Mouse (Mus musculus): ENCODE measurements around the gene Herc1.
A peak's percentile ranks its signal among the peaks of the same experiment; 100 is the strongest.
"Not testable (repeated sequence)": the region's sequence is repeated elsewhere in the genome, so short reads cannot be mapped to it uniquely, and the experiment has no call there.

Gene Herc1

DNA sequence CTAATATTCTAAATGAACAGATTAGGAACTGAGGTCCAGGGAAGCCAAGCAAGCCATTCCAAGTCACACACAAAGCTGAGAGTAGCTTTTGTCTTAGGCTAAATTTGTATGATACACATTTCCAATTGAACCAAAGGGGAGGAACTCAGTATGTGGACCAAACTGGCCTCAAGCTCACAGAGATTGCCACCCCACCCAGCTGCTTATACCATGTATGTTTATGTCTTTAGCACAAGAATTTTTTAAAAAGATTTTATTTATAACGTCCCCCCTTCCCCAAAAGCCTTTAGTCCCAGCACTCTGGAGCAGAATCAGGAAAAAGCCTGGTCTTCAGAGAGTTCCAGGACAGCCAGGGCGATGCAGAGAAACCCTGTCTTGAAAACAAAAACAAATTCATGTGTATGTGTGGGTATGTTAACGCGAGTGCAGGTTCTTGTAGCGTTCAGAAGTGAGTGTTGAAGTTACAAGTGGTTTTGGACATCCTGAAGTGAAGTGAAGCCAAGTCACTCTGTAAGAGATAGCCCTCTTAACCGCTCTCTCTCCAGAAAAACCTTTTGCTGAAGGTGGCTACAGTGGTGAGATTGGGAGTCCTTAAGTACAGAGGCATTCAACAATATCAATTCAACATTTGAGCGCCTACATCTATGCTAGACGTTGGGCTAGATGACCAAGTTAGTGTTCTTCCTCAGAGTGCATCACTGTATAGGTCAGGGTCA, 948 bp upstream of the Herc1 start:
- no peak for DNase-seq

DNA sequence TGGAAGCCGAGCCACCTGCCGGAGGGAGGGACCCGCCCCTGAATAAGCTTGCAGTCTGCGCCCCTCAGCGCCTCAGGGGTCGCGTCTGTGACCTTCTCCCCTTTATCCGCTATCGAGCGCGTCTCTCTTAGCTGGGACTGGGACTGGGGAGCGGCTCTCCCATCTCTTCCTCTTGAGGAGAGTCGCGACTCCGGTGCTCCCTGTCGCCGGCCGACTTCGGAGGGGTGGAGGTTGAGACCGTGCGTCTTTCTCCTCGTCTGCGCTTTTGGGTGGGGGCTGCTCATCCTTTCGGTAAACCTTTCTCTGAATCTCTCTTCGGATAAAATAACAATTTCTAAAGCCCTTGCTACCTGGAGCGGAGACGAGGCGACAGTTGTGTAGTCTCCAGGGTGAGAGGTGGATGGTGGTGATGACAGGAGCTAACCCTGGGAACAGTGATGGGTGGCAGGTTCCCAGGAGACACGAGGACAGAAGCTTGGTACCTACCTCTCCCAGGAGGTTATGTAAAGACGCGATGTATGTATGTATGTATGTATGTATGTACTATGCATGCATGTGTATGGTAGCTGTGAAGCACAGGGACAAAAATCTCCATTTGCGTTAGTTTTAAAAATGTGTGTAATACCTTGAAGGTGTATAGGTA, 659 bp downstream of the Herc1 start:
- no peak for DNase-seq

DNA sequence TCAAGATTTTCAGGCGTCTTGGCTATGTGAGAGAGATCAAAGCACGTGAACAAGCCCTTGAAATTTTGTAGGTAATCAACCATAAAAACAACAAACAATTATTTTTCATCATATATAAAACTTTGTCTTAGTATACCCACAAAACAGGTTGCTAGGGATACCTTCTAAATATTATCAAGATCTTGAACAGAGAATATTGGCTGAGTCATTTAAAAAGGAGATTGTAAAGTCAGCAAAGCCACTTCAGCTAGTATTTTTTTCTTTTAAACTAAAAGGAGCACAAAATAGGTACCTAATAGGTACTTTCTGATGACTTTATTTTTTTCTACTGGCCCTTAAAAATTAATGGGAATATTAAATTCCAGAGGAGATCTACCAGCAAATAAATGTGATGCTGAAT, 2.5 kb downstream of the Herc1 start:
- DNase-seq, result no peak

- no peak for DNase-seq
These were observed 8.9 kb downstream of the Herc1 start for GRCm38 (mm10) chr9:66359135-66359534.

DNA sequence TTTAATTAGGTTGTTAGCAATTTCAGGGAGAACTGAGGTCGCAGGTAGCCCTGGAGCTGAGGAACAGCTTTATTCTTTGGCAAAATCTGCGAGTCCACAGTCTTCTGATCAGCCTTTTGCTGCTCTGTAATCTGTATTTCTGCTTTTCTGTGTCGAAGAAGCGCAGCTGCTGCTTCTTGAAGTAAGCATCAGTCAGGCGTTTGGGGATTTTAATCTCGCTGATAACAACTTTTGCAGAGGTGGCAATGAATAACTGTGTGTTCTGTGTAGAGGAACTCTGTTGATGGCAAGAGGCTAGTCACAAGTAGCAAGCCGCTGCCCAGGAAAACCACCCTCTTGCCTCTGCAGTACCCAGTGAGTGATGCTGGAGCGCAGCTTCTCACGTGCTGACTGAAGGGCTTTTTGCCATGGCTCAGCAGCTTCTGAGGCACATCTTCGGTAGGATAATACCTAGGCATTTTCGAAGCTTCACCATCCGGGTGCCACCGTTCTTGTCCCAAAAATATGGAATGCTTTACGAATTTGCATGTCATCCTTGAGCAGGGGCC, 10.0 kb downstream of the Herc1 start:
- no peak for DNase-seq

DNA sequence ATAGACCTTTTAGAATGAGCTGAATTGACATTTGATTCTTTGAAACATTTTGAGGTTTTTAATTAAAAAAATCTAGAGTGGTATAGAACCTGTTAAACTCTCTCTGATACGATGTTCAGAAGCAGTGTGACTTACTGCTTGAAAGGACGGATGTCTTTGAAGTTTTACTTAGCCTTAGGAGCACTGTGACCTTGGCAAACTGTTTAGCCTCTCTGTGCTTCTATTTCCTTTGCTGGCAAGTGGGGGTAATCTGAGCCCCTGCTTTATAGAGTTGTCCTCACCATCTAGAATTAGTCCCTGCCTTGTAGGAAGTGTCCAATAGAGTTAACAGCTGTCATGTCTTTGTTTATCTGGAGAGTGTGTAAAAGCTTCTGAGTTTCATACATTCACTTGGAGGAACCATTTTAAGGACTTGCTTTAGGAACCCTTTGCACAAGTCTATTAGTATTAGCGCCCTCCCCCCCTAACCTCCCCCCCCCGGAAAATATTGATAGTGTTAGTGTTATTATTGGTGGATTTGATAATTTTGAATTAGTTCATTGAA, 18.7 kb downstream of the Herc1 start:
- DNase-seq, result no peak

- DNase-seq, result no peak
These were observed 20.1 kb downstream of the Herc1 start for GRCm38 (mm10) chr9:66370334-66370733.

GRCm38 (mm10) chr9:66370847-66371246, 20.6 kb downstream of the Herc1 start:
- DNase-seq, result no peak

DNA sequence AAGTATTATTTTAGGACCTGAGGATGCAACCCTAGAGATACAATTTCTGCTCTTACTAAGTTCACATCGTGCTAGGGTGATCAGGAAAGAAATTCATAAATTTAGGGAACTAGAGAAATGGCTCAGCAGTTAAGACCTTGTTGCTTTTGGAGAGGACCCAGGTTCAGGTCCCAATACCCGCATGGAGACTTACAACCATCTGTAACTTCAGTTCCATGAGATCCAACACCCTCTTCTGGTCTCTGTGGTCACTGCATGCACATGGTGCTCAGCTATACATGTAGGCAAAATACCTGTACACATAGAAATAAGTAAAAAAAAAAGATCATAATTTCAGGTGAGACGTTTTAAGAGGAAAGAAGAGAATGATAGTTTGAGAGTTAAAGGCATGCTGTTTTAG, 23.2 kb downstream of the Herc1 start:
- no peak for DNase-seq

GRCm38 (mm10) chr9:66374495-66375478, 24.5 kb downstream of the Herc1 start:
- no peak for DNase-seq

GRCm38 (mm10) chr9:66383417-66383816, 33.2 kb downstream of the Herc1 start:
- no peak for DNase-seq

DNA sequence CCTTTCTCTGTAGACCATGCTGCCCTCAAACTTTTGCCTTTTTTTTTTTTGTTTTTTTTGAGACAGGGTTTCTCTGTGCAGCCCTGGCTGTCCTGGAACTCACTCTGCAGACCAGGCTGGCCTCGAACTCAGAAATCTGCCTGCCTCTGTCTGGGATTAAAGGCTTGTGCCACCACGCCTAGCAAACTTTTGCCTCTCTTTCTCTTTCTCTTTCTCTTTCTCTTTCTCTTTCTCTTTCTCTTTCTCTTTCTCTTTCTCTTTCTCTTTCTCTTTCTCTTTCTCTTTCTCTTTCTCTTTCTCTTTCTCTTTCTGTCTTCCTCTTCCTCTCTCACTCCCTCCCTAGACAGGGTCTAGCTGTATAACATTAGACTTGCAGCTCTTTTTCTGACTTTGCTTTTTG, 40.1 kb downstream of the Herc1 start:
- DNase-seq, result not testable (repeated sequence)

GRCm38 (mm10) chr9:66393304-66393703, 43.1 kb downstream of the Herc1 start:
- DNase-seq, result no peak

DNA sequence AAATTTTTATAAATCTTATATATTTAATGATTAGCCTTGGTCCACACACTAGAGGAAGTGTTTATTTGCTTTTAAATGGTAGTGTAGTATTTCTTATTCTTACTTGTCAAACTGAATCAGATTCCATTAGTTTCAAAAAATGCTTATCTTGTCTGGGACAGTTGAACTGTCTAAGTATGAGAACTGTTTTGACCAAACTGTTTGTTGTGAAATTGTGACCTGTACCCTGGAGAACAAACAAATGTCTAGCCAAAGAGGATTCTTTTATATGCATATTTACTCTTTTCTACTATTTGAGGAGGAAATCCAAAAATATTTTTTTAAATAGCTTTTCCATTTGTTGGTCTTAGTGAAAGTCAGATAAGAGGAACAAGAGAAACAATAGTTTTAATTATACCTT, 73.2 kb downstream of the Herc1 start:
- no peak for DNase-seq

GRCm38 (mm10) chr9:66440007-66440406, 89.8 kb downstream of the Herc1 start:
- DNase-seq, result no peak

- no peak for DNase-seq
These were observed 98.0 kb downstream of the Herc1 start for GRCm38 (mm10) chr9:66448253-66448652.

- peak; percentile 37 for DNase-seq
These were observed 114.8 kb downstream of the Herc1 start for GRCm38 (mm10) chr9:66465087-66465486.

GRCm38 (mm10) chr9:66477785-66478184, 127.5 kb downstream of the Herc1 start:
- DNase-seq, result no peak

- DNase-seq, result no peak
These were observed 133.2 kb downstream of the Herc1 start for GRCm38 (mm10) chr9:66483429-66483828.

GRCm38 (mm10) chr9:66488786-66489185, 138.5 kb downstream of the Herc1 start:
- DNase-seq, result no peak

- DNase-seq, result no peak
These were observed 142.1 kb downstream of the Herc1 start for GRCm38 (mm10) chr9:66492361-66492760.

DNA sequence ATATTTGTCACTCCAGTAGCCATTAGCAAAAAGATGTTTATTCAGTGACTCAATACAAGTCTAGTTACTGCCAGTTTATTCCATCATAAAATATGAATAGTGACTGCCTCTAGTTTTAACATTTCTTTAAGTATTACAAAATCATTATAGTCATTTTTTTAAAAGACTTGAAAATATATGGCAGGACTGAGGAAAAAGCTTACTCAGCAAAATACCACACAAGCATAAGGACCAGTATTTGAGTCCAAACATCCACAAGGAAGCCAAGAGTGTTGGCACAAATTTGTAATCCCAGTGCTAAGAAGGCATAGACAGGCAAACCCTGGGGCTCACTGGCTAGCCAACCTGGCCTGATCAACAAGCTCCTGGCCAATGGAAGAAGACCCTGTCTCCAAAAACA, 143.7 kb downstream of the Herc1 start:
- DNase-seq, result no peak

- DNase-seq, result no peak
These were observed 151.0 kb downstream of the Herc1 start for GRCm38 (mm10) chr9:66501248-66501647.

All from lung, postnatal 14 days (tissue).